Mouse (Mus musculus) subcutaneous adipose tissue, adult 2 months (tissue): Measurements from ENCODE around the gene Siva1. TPM values are rescaled to one million over a fixed set of nuclear protein-coding genes. Genes with fewer than 3 reads are reported as not detected.

ENCODE experiments used
- polyA plus RNA-seq: library from polyadenylated mRNA; depleted of rRNA; stranded (reverse); fragments of >200 nt; gene quantifications from 2 replicates; pipeline ENCODE4 v1.2.3, GENCODE M21; 2012; ENCODE audit warnings: low replicate concordance; rRNA removed

Siva1 gene
- 29.3 and 62.9 TPM in 2 replicates for polyA plus RNA-seq

GRCm38 (mm10) chr12:112644180-112644854 lies at the start of gene Siva1:
Gene Siva1 (plus strand): TSS chr12:112644679.

GRCm38 (mm10) chr12:112619686-112620353 lies 24.7 kb upstream of the Siva1 start, which contains the start of gene Adssl1:
Gene Adssl1 (plus strand): TSS chr12:112620045.

DNA sequence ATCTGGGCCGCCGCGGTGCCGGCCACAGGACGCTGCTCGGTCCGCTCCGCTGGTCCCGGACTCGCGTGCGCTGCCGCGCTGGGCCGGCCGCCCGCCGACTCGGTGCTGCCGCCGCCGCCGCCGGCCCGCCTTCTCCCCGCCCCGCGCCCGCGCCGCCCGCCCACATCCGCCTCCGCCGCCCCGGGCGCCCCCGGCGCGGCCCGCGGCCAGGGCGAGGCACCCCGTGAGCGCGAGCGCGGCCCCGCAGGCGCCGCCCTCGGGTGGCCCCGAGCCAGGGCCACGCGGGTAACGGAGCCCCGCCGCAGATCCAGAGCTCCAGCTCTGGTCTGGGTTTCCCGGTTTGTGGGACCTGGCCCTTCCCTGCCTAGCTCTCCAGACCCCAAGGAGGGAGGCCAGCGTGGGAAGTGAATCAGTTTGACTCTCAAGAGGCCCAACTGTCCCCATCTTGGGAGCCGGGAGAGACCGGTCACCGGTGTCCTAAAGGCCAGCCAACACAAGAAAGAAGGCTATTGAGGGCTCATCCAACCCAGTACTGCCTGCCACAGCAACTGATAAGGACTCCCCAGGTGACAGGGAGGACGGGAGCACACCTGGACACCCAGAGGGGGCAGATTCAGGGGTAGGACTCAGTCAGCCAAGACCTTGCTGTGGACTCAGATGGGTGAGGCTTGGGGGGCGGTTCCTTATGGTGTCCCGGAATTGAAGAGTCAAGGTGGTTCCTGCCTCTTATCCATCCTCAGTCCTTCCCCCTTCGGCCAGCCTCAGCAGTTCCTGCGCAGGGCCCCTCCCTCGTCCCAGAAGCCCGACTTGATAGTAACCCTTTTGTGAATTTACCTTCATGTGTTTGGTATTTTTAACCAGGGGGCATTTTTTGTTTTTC lies 29.9 kb downstream of the Siva1 start, which contains the start of gene Akt1:
Gene Akt1, minus strand, starts transcription at position 753 of the 880 bp plus-strand sequence.

DNA sequence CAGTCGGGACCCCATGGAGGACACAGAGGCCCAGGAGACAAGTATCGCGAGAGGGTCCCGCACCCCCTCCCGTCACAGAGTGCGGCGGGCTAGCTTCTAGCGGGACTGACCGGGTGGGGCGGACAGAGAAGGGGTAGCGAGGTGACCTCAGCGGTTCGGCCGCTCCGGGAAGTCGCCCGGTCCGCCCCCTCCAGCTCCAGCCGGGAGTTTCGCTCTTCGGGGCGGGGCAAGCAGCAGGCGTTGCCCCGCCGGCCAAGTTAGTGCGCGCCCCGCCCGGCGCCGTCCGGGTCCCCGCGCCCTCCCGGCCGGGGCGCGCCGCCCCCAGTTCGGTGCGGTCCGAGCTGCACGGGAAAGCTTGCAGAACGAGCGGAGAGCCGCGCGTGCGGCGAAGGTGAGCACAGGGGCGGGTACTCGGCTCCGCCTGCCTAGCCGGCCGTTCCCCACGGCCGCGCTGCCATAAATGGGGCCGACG lies 34.1 kb downstream of the Siva1 start, which contains the start of gene Zbtb42:
Gene Zbtb42, plus strand, starts transcription at position 274 of the 472 bp plus-strand sequence.

Other genes starting within 250 kb of the Siva1 start
- gene A530016L24Rik, start 155.2 kb upstream of the Siva1 start, polyA plus RNA-seq, result 206 and 328 TPM in 2 replicates
- 0.46 and 1.2 TPM in 2 replicates for gene Tmem179, start 127.9 kb upstream of the Siva1 start, polyA plus RNA-seq
- 41.8 and 55.4 TPM in 2 replicates for gene Inf2, start 55.9 kb upstream of the Siva1 start, polyA plus RNA-seq
- gene Adssl1, start 24.6 kb upstream of the Siva1 start, polyA plus RNA-seq, result 3.8 and 4.1 TPM in 2 replicates
- 114 and 224 TPM in 2 replicates for gene Akt1, start 30.2 kb downstream of the Siva1 start, polyA plus RNA-seq
- gene Zbtb42, start 34.1 kb downstream of the Siva1 start, polyA plus RNA-seq, result 7.7 and 19.2 TPM in 2 replicates
- 13.5 and 57.5 TPM in 2 replicates for gene Cep170b, start 75.8 kb downstream of the Siva1 start, polyA plus RNA-seq
- gene Pld4, start 116.0 kb downstream of the Siva1 start, polyA plus RNA-seq, result 79.4 and 110 TPM in 2 replicates
- 16.4 and 31.6 TPM in 2 replicates for gene Ahnak2, start 158.0 kb downstream of the Siva1 start, polyA plus RNA-seq
- gene Clba1, start 164.3 kb downstream of the Siva1 start, polyA plus RNA-seq, result 2.2 and 7.1 TPM in 2 replicates
- gene Cdca4, start 184.7 kb downstream of the Siva1 start, polyA plus RNA-seq, result 11.3 and 32.5 TPM in 2 replicates
- gene Gpr132, start 223.5 kb downstream of the Siva1 start, polyA plus RNA-seq, result 6.0 and 8.0 TPM in 2 replicates